Mouse (Mus musculus) stomach, embryonic 16.5 days (tissue): ENCODE data around the gene Naa80. TPM values are rescaled to one million over a fixed set of nuclear protein-coding genes. Genes with fewer than 3 reads are reported as not detected.

Source experiments
- ATAC-seq: fragments of 200-750 bp; cut with Nextera tagmentation; 2 replicates; pipeline ENCODE4 v1.8.0; 2017; ENCODE audit warnings: moderate number of reproducible peaks, moderate TSS enrichment; ENCODE audit not compliant: insufficient read depth, low FRiP score
- H3K27ac ChIP-seq: fragments of 300-500 bp; sonication (generic); 2 replicates; pipeline ENCODE4 v1.5.1; 2014; ENCODE audit warnings: low read length
- H3K27me3 ChIP-seq: fragments of 300-500 bp; sonication (generic); 2 replicates; pipeline ENCODE4 v1.6.1; 2014; ENCODE audit warnings: low read length, control low read depth, mixed read lengths; ENCODE audit not compliant: control insufficient read depth, insufficient read depth
- H3K36me3 ChIP-seq: fragments of 300-500 bp; sonication (generic); 2 replicates; pipeline ENCODE4 v1.6.1; 2014; ENCODE audit warnings: low read length; ENCODE audit not compliant: control insufficient read depth, insufficient read depth
- H3K4me1 ChIP-seq: fragments of 300-500 bp; sonication (generic); 2 replicates; pipeline ENCODE4 v1.6.1; 2014; ENCODE audit warnings: low read length, control low read depth, mixed read lengths; ENCODE audit not compliant: control insufficient read depth, insufficient read depth
- H3K4me2 ChIP-seq: fragments of 300-500 bp; sonication (generic); 2 replicates; pipeline ENCODE4 v1.6.1; 2014; ENCODE audit warnings: low read depth, low read length, mixed read lengths
- H3K4me3 ChIP-seq: fragments of 300-500 bp; sonication (generic); replicated peaks from 2 replicates; pipeline ENCODE4 v1.5.1; 2014; ENCODE audit warnings: mild to moderate bottlenecking, low read length
- H3K9ac ChIP-seq: fragments of 300-500 bp; sonication (generic); 2 replicates; pipeline ENCODE4 v1.6.1; 2014; ENCODE audit warnings: low read length
- H3K9me3 ChIP-seq: fragments of 300-500 bp; sonication (generic); replicated peaks from 2 replicates; pipeline ENCODE4 v1.6.1; 2016; ENCODE audit warnings: low read length, control low read depth; ENCODE audit not compliant: control insufficient read depth
- WGBS: fragments of 180-500 bp; shearing (Covaris S2); extraction: QIAGEN DNeasy Blood & Tissue Kit; methylation state at CpG from one replicate; pipeline ENCODE4 v1.1.7; 2014; 5-methylcytosine and 5-hydroxymethylcytosine counted together
- polyA plus RNA-seq: library from polyadenylated mRNA; unstranded; fragments of >200 nt; fragmentation: Nextera tagmentation; extraction: Ambion mirVana; gene quantifications from 2 replicates; pipeline ENCODE4 v1.2.1, GENCODE M21; 2015

The Naa80 gene
- polyA plus RNA-seq, 1 experiment from 2014 or later = 17.4 TPM

DNA sequence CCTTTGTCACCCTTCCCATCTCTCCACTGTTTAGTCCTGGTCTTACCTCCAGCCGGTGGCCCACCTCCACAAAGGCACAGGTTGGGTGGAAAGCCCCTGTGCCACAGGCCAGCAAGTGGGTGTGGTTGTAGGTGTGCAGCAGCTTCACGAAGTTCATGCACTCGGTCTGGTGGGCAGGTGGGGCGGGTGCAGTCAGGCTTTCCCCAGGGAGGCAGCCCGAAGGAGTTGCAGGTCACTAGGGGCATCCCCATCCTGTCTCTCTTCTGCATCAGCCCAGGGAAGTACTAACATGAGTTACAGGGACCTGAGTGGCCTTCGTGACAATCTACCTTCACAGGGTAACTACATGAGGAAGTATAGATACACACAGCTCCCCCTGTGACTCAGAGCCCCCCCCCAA is 24.6 kb downstream of the Naa80 start:
- WGBS = 71% methylated on average over 6 of the region's 6 CpGs
- no peak overlapping the region for H3K4me2 ChIP-seq
- H3K27ac ChIP-seq = no peak overlapping the region
- H3K27me3 ChIP-seq = no peaks in the 10 kb centered on the region
- no peak overlapping the region for H3K4me3 ChIP-seq
- H3K36me3 ChIP-seq = no peaks in the 10 kb centered on the region
- H3K9me3 ChIP-seq = no peaks in the 10 kb centered on the region
- H3K9ac ChIP-seq = no peak overlapping the region
- ATAC-seq = no peak
- peaks cover 29% of the 10 kb centered on the region; the same call in 1 of the 2 replicates for H3K4me1 ChIP-seq

GRCm38 (mm10) chr9:107605041-107605661 is 26.5 kb downstream of the Naa80 start:
- H3K27me3 ChIP-seq = no peaks in the 10 kb centered on the region
- peak overlapping the region; percentile 51 for H3K4me2 ChIP-seq
- H3K27ac ChIP-seq = peak overlapping the region; percentile 81
- ATAC-seq = peak; percentile 66
- peaks cover 39% of the 10 kb centered on the region for H3K4me1 ChIP-seq
- no peaks in the 10 kb centered on the region for H3K36me3 ChIP-seq
- 34% methylated on average over 23 of the region's 23 CpGs for WGBS
- H3K9me3 ChIP-seq = no peaks in the 10 kb centered on the region
- H3K4me3 ChIP-seq = peak overlapping the region; percentile 40
- H3K9ac ChIP-seq = peak overlapping the region; percentile 69

GRCm38 (mm10) chr9:107606591-107606990 is 27.9 kb downstream of the Naa80 start:
- Histone ChIP-seq H3K27ac (peak overlapping the region; percentile 81), H3K4me1 (peaks cover 42% of the 10 kb centered on the region), H3K4me3 (peak overlapping the region; percentile 24), H3K27me3 (no peaks in the 10 kb centered on the region), H3K9me3 (no peaks in the 10 kb centered on the region), H3K4me2 (peak overlapping the region; percentile 39), H3K36me3 (no peaks in the 10 kb centered on the region), H3K9ac (peak overlapping the region; percentile 62)
- ATAC-seq = no peak; the same call in 1 of the 2 replicates
- 24% methylated on average over 9 of the region's 9 CpGs for WGBS

- Histone ChIP-seq H3K4me3 (peak overlapping the region; percentile 24), H3K9ac (peak overlapping the region; percentile 62), H3K36me3 (no peaks in the 10 kb centered on the region), H3K4me2 (peak overlapping the region; percentile 39), H3K4me1 (peaks cover 46% of the 10 kb centered on the region), H3K9me3 (no peaks in the 10 kb centered on the region), H3K27ac (peak overlapping the region; percentile 67; the same call in 1 of the 2 replicates), H3K27me3 (no peaks in the 10 kb centered on the region)
- 68% methylated on average over 2 of the region's 2 CpGs for WGBS
- ATAC-seq = no peak
Measured at GRCm38 (mm10) chr9:107607036-107607435, 28.3 kb downstream of the Naa80 start.

DNA sequence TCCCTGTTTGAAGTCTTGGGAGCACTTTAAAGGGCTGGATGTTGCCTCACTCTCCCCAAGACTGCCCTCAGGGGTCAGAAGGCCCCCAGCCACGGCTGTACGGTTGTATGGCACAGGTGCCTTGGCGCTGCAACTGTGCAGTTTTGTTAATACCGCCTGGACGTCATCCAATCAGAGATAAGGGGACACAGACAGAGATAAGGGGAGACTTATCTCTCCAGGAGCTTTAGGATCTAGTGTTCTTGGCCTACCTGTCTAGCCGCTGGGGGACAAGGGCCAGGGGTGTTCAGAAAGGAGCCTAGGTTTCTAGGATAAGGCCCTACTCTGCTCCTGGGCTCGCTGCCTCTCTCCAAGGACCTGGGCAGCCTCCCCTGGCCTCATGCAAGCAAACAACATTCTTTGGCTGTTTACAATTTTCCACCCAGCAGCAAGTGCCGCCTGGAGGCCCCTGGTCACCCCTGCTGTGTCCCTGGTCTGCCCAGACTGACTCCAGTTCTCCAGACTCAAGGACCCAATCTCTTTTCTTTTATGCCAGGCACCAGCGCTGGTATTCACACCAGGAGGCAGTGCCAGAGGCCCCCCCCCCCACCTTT is 29.1 kb downstream of the Naa80 start:
- Histone ChIP-seq H3K9me3 (no peaks in the 10 kb centered on the region), H3K27me3 (no peaks in the 10 kb centered on the region), H3K27ac (peak overlapping the region; percentile 67; the same call in 1 of the 2 replicates), H3K36me3 (no peaks in the 10 kb centered on the region), H3K4me1 (peaks cover 48% of the 10 kb centered on the region), H3K9ac (0 out of 2 replicates have a peak overlapping the region, but pooled peaks have one; percentile 32), H3K4me3 (no peak overlapping the region), H3K4me2 (peak overlapping the region; percentile 39; the same call in 1 of the 2 replicates)
- 44% methylated on average over 9 of the region's 9 CpGs for WGBS
- ATAC-seq = no peak

DNA sequence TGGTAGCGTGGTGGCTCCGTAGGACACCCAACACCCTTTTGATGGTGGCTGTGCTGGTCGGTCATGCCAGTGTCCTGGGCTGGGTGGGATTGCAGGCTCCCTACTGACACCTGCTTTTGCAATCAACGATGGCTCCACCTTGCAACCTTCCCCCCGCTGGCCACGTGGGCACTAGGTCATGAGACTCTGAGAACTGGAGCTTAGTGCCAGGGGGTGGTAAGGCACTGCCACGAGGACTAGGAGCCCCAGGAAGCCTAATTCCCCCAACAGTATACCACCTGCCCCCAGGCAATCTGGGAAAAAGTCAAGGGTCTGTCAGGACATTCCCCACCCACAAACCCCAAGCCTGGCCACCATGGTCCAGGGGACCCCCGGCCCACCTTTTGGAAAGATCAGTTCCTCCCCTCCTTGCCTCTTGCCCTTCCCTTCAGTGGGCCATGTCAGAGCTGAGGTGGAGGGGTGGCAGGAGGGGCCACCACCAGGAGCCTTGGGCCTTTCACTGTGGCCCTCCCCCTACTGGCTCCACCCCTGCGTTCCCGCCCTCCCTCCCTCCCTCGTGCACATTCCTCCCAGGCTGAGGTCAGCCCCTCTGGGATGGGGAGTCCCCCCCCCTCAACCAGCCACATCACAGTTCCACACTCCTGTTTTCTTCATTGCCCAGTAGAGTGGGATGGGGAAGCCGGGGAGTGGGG is 30.2 kb downstream of the Naa80 start, which contains the start of gene Sema3b:
TSS of gene Sema3b (minus strand) at position 489 of the 692 bp plus-strand sequence.
- Histone ChIP-seq H3K9ac (peak within 1 kb of the TSS; percentile 38; the same call in 1 of the 2 replicates), H3K4me1 (peaks cover 51% of the 10 kb centered on the region), H3K36me3 (no peaks in the 10 kb centered on the region), H3K4me3 (no peak within 1 kb of the TSS), H3K27me3 (no peaks in the 10 kb centered on the region), H3K27ac (peak within 1 kb of the TSS; percentile 67; the same call in 1 of the 2 replicates), H3K9me3 (no peaks in the 10 kb centered on the region), H3K4me2 (0 out of 2 replicates have a peak within 1 kb of the TSS, but pooled peaks have one; percentile 2)
- ATAC-seq = no peak; the same call in 1 of the 2 replicates
- WGBS = 34% methylated on average over 12 of the region's 12 CpGs

GRCm38 (mm10) chr9:107609433-107609830 is 30.7 kb downstream of the Naa80 start:
- Histone ChIP-seq H3K4me3 (no peak overlapping the region), H3K9ac (peak overlapping the region; percentile 38; the same call in 1 of the 2 replicates), H3K36me3 (peaks cover under 1% of the 10 kb centered on the region; the same call in 1 of the 2 replicates), H3K4me1 (peaks cover 50% of the 10 kb centered on the region), H3K4me2 (0 out of 2 replicates have a peak overlapping the region, but pooled peaks have one; percentile 2), H3K9me3 (no peaks in the 10 kb centered on the region), H3K27me3 (no peaks in the 10 kb centered on the region), H3K27ac (no peak overlapping the region; the same call in 1 of the 2 replicates)
- ATAC-seq = no peak
- 68% methylated on average over 4 of the region's 4 CpGs for WGBS

GRCm38 (mm10) chr9:107611456-107612190 is 32.9 kb downstream of the Naa80 start:
- 68% methylated on average over 6 of the region's 6 CpGs for WGBS
- Histone ChIP-seq H3K9ac (peak overlapping the region; percentile 85), H3K4me2 (peak overlapping the region; percentile 91), H3K27me3 (no peaks in the 10 kb centered on the region), H3K27ac (peak overlapping the region; percentile 94), H3K4me1 (peaks cover 41% of the 10 kb centered on the region), H3K9me3 (no peaks in the 10 kb centered on the region), H3K36me3 (peaks cover 19% of the 10 kb centered on the region), H3K4me3 (no peak overlapping the region; the same call in 1 of the 2 replicates)
- no peak for ATAC-seq
